Mouse (Mus musculus): ENCODE data around the gene Tmem120a.

Tmem120a gene

DNA sequence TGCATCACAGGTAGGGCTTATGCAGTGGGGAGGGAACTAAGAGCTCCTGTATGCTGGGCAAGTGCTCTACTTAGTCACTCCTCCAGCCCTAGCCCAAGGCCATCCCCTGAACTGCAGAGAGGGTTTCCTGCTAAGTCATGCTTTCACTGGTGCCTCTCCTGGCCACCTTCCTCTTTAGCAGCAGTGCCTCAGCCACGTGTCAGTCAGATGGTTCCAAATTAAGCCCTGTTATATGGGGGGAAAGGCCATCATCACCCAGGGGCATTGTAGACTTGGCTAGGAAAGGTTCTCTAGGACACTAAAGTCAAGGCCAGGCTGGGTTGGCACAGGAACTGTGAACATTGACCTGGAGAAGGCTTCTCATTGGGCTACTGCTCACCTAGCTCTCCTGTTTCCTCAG lies 36.4 kb downstream of the Tmem120a start:
- no peak for DNase-seq (ENCODE audit: low read depth)

DNA sequence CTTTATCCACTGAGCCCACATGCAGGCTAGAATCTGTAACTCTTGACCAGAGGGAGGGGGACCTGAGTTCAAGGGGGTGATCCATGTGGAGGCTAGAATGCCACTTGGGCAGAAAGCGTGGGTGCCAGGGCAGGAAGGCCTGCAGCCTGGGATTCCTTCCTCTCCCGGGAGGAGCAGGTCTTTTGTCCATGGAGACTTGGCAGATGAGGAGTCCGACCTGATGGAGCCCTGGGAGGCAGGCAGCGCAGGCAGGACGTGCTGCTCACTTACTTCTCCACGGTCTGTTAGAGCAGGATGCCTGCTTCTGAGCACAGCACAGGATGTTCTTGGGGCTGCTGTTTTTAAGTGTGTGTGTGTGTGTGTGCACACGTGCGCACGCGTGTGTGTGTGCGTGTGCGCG lies 37.2 kb downstream of the Tmem120a start:
- no peak for DNase-seq (ENCODE audit: low read depth)

DNA sequence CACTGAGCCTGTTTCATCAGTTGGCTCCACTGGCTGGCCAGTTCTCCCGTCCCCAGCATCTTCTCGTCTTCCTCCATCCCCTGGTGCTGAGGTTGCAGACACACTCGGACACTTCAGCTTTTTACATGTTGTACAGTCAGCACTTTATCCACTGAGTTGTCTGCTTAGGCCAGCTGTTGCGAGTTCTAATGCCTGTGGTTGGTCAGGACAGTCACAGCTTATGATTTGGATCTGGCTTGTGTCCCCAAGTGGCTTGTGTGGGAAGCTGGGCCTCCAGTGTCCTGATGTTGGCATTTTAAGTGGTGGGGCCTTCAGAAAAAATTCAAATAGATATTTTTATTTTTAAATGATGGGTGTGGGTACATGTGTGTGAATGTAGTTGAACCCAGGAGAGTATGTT lies 38.9 kb downstream of the Tmem120a start:
- DNase-seq (ENCODE audit: low read depth), result no peak

DNA sequence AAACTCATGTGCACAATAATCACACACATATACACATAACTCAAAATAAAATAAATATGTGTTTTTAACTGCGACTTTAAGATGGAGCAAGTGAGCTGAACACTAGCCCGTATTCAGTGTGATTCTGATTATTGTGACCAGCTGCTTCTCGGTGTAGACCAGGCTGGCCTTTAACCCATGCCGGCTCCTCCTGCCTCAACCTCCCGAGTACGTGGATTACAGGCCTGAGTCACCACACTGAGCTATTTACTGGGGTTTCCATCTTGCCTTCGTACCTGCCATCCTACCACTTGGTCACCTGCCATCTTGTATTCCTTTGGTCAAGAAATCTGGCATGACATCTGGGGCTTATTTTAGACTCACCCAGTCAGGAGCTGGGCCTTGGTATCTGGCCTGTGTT lies 40.8 kb downstream of the Tmem120a start:
- DNase-seq (ENCODE audit: low read depth), result no peak

DNA sequence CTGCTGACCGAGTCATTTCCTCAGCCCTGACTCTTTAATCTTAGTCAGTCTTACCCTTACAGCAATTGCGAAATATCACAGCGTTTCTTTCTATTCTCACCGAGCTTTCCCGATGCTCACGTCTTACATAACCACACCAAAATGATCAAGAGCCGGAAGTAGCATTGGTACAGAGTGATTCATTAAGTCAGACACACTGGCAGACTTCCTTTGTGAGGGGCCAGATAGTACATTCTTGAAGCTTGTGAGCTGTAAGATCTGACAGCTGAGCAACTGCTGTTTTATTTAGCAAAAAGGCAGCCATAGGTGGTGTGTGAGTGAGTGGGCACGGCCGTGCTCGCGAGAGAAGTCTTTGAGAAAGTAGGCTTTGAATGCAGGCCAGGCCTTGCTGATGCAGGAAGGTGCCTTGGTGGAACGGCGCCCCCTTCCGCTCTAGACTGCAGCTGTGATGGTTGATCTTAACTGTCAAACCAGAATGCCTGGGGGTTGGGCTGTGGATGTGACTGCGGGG lies 41.5 kb downstream of the Tmem120a start:
- DNase-seq (ENCODE audit: low read depth), result peak; percentile 92

DNA sequence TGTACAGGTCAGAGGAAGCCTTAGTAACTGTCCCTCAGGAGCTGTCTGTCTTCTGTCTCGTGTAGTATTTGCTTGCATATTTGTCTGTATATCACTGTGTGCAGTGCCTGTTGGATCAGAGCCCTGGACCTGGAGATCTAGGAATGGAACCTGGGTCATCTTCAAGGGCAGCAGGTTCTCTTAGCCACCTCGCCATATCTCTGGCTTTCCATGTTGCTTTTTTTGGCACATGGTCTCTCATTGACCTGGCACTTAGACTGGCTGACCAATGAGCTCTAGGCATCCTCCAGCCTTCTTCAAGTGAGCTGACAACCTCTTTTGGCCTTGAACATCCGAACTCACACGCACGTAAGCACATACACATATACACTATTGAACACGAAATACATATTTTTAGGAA lies 42.1 kb downstream of the Tmem120a start:
- DNase-seq (ENCODE audit: low read depth), result no peak

DNA sequence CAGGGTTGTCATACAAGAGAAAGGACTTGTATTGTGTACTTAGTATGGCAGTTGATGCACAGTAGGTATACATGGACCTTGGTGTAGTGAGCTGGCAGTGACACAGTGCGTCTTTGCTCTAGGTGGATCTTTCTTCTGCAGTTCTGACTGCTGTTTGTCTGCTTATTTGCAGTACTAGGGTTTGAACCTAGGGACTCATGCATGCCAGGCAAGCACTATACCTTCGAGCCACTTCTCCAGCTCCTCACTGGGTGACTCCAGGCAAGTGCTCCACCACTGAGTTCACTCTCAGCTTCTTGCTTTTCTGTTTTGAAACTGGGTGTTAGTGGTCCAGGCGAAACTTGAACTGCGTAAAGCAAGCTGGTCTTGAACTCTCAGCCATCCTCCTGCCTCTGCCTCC lies 42.6 kb downstream of the Tmem120a start:
- no peak for DNase-seq (ENCODE audit: low read depth)

DNA sequence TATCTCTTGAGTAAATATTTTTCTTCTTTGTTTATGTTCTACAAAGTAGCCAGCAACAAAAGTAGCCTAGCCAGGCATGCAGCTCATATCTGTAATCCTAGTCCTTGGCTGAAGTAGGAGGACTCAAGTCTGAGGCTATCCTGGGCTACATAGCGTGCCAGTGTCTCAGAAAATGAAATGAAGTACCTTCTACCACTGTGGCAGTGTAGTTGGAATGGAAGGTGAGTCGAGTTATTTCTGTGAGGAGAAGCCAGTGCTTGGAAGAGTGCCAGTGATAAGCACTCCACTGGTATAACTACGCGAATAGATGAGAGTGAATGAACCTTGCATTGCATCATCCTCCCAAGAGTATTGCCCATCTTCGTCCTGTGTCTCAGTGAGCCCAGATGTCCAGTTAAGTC lies 46.5 kb downstream of the Tmem120a start:
- DNase-seq (ENCODE audit: low read depth), result no peak

DNA sequence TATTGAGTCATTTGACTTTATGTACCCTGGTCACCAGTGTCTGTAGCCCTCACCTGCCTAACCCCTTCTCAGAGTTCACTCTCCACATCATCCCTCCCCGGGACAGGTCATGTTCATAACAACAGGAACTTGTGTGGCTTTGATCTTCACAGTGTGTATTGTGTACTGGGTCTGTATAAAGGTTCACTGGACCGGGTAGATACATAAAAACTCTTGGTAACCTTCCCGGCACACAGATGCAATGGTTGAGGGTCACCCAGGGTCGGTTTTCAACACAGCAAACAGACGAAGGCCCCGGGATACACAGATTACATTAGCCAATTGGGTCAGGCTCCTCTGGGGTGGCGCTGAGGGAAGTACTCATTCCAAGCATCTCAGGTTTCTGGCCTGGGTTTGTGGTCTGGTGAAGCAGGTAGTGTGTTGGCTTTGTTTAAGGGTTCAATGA lies 48.9 kb downstream of the Tmem120a start:
- no peak for DNase-seq (ENCODE audit: low read depth)

DNA sequence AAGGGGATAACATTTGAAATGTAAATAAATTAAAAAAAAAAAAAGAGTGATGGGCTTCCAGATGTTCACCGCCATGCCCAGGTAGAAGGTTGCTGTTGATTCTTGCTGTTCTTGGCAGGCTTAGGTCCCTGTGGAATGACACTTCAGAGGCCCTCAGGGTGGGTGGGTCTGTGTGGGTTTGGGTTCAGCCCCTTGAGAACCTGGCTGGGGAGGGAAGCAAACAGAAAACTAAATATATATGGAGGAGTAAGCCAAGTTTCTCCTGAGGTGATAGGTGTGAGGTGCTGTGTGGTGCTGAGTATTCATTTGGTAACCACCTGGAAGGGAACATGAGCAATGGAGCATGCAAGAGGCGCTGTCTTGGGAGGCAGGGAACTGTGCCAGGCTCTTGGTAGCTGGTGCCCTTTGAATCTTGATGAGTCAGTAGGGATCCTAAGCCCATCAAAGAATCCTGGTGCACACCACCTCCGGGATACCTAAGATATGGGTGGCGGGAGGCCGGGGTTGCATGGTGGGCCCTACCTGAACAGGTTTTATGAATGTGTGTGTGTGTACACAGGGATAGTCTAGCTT lies 50.9 kb downstream of the Tmem120a start:
- no peak for DNase-seq (ENCODE audit: low read depth)

DNA sequence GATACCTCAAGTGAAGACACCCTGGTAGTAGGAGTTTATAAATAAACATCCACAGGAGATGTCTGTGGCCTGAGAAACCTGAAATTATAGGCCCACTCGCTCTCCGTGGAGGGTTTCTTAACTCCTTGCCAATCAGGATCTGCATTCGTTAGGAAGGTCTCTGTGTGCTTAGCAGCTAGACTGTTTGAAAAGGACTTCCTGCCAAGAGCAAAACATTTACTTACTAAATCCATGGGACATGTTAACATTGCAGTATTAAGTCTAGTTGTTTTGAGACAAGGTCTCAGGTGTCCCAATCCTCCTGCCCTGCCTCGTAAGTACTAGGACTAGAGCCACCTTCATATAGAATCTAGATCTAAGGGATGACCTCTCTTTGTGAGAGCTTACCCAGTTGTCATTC lies 53.0 kb downstream of the Tmem120a start:
- no peak for DNase-seq (ENCODE audit: low read depth)

DNA sequence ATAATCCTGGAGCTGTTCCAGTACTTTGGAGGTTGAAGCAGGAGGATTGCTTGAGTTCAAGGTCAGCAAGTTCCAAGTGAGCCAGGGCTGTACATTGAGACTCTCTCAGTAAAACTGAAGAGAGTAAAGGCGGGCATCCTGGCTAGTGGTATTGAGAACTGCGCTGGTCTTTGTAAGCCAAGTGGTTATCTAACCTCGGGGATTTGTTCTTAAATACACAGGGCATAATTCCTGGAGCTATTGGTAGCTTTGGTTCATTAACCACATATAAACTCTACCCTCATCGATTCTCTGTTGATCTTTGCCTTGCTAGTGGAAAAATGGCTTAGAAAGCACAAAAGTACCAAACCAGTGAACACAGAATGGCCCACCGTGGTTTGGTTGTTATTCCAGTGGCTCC lies 53.8 kb downstream of the Tmem120a start:
- DNase-seq (ENCODE audit: low read depth), result no peak
